Mouse (Mus musculus) liver, postnatal 0 days (tissue): ENCODE data around the gene Hoxa1.

Experiments
- CTCF ChIP-seq: sonication (generic); IDR thresholded peaks from 2 replicates; pipeline ENCODE4 v1.5.1; 2016; ENCODE audit warnings: antibody characterized with exemption, low read depth
- EP300 ChIP-seq: IDR thresholded peaks from 2 replicates; pipeline ENCODE4 v1.6.1; 2016; ENCODE audit warnings: antibody characterized with exemption, low read depth, mild to moderate bottlenecking

DNA sequence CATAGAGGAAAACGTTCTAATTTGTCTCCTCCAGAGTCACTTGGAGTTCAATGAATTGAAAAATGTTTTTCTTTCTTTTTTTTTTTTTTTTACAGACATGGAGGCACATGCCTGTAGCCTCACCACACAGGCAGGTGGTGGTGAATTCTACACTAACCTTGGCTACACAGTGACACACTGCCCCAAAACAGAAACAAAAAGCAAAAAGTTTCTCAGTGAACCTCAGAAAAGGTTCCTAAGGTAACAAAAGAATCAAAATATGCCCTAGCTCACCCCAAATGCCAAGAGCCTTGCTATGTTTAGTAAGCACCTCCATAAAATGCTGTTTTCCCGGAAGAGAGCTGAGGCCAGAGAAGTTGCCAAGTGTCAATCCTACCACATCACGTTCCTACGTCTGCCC is 46.3 kb downstream of the Hoxa1 start:
- TF ChIP-seq CTCF (no peak), EP300 (no peak)
